8 mouse cellular contexts compared by ENCODE assay signal in genomic region chr13:49607714-49608113, GRCm38 (mm10). TPM values are rescaled to one million over a fixed set of nuclear protein-coding genes. Genes with fewer than 3 reads are reported as not detected.
A peak's percentile ranks its signal among the peaks of the same experiment; 100 is the strongest.
DNase-seq lines count a peak whose midpoint lies in the region; ATAC-seq and TF ChIP-seq lines count a peak whose summit lies in the region.

Ogn (plus strand) TSS chr13:49608046.

- no peak within 1 kb of the TSS for H3K27ac ChIP-seq in midbrain, embryonic 11.5 days (ENCODE audit: low read depth, low read length)
- H3K27ac ChIP-seq in midbrain, embryonic 10.5 days (replicated peaks), result no peak within 1 kb of the TSS
- H3K27ac ChIP-seq in intestine, postnatal 0 days (ENCODE audit: low read depth, low read length), result no peak within 1 kb of the TSS

- ATAC-seq in midbrain, embryonic 11.5 days (ENCODE audit: low FRiP score), result no peak
- ATAC-seq in intestine, postnatal 0 days, result no peak

- no peaks in the 10 kb centered on the region for H3K27me3 ChIP-seq in midbrain, embryonic 11.5 days (ENCODE audit: control insufficient read depth, insufficient read depth, low read length)
- H3K27me3 ChIP-seq in midbrain, embryonic 10.5 days (ENCODE audit: low read depth, poor library complexity, severe bottlenecking), result no peaks in the 10 kb centered on the region
- no peaks in the 10 kb centered on the region for H3K27me3 ChIP-seq in intestine, postnatal 0 days (replicated peaks; ENCODE audit: control insufficient read depth, insufficient read depth, low read length)

- WGBS in midbrain, embryonic 11.5 days, result 79% methylated on average over 4 of the region's 4 CpGs
- 83% methylated on average over 4 of the region's 4 CpGs for WGBS in midbrain, embryonic 10.5 days
- 58% methylated on average over 4 of the region's 4 CpGs for WGBS in intestine, postnatal 0 days

- no peaks in the 10 kb centered on the region for H3K36me3 ChIP-seq in midbrain, embryonic 11.5 days (ENCODE audit: control insufficient read depth, insufficient read depth, low read length)
- H3K36me3 ChIP-seq in midbrain, embryonic 10.5 days, result no peaks in the 10 kb centered on the region
- no peaks in the 10 kb centered on the region for H3K36me3 ChIP-seq in intestine, postnatal 0 days (ENCODE audit: control insufficient read depth, insufficient read depth)

- H3K9ac ChIP-seq in midbrain, embryonic 11.5 days (ENCODE audit: low read length), result no peak within 1 kb of the TSS
- H3K9ac ChIP-seq in intestine, postnatal 0 days (ENCODE audit: low read depth, low read length), result no peak within 1 kb of the TSS

- H3K4me3 ChIP-seq in midbrain, embryonic 11.5 days (ENCODE audit: low read depth, low read length), result no peak within 1 kb of the TSS
- H3K4me3 ChIP-seq in midbrain, embryonic 10.5 days, result no peak within 1 kb of the TSS
- peak within 1 kb of the TSS; percentile 17; the same call in 1 of the 2 replicates for H3K4me3 ChIP-seq in intestine, postnatal 0 days (ENCODE audit: low read depth, low read length)

- TF ChIP-seq CTCF in intestine, postnatal 0 days (IDR thresholded peaks at IDR 0.05; ENCODE audit: low read depth), result no peak

- H3K4me1 ChIP-seq in midbrain, embryonic 11.5 days (ENCODE audit: control insufficient read depth, insufficient read depth, low read length), result no peaks in the 10 kb centered on the region
- H3K4me1 ChIP-seq in midbrain, embryonic 10.5 days, result no peaks in the 10 kb centered on the region
- no peaks in the 10 kb centered on the region for H3K4me1 ChIP-seq in intestine, postnatal 0 days (replicated peaks; ENCODE audit: control insufficient read depth, insufficient read depth, low read length)

- H3K4me2 ChIP-seq in midbrain, embryonic 11.5 days, result no peak within 1 kb of the TSS
- peak within 1 kb of the TSS; percentile 7 for H3K4me2 ChIP-seq in intestine, postnatal 0 days (replicated peaks; ENCODE audit: low read depth)

- DNase-seq in midbrain, embryonic 11.5 days (ENCODE audit: low spot score, missing footprints), result no peak
- no peak for DNase-seq in midbrain, embryonic 10.5 days (ENCODE audit: low spot score)
- peak; percentile 8 to 21 for DNase-seq in gastrocnemius, adult 8-10 months (ENCODE audit: low spot score in 2 of 2)
- DNase-seq in mesoderm, embryonic 11.5 days (ENCODE audit: low read depth, low spot score), result peak; percentile 17
- no peak for DNase-seq in spleen, postnatal 10 days (ENCODE audit: low spot score in 2 of 2)
- DNase-seq in B cell, adult 2 months, result no peak
- no peak for DNase-seq in MN1 (ENCODE audit: low spot score)

- H3K9me3 ChIP-seq in midbrain, embryonic 11.5 days (ENCODE audit: control insufficient read depth, low read length), result no peaks in the 10 kb centered on the region
- H3K9me3 ChIP-seq in midbrain, embryonic 10.5 days (replicated peaks), result no peaks in the 10 kb centered on the region
- no peaks in the 10 kb centered on the region for H3K9me3 ChIP-seq in intestine, postnatal 0 days (ENCODE audit: control insufficient read depth)

RNA-seq across cellular contexts. Expression of gene Ogn, which starts in this region (rescaled TPM):
- 10.2 and 12.4 TPM in 2 replicates for polyA plus RNA-seq in midbrain, embryonic 11.5 days (2014; fragmentation: Nextera tagmentation; extraction: Ambion mirVana)
- polyA plus RNA-seq in midbrain, embryonic 10.5 days (2016; fragmentation: Nextera tagmentation; extraction: Ambion mirVana), result 1.8 and 4.8 TPM in 2 replicates
- total RNA-seq in gastrocnemius, adult 8-10 months (2022), result 10 to 100 TPM; 12.6 to 36.1 (median 29.0) TPM
- polyA plus RNA-seq in intestine, postnatal 0 days (2015; fragmentation: Nextera tagmentation; extraction: Ambion mirVana), result 68.3 and 70.6 TPM in 2 replicates

Comparison
In these comparisons a context has a peak if more than half of its experiments do, and no peak if none do; other contexts are left out.
1. DNase-seq: peak in gastrocnemius, adult 8-10 months (2 of 2) and mesoderm, embryonic 11.5 days (single experiment); none in midbrain, embryonic 11.5 days (single experiment), midbrain, embryonic 10.5 days (single experiment), spleen, postnatal 10 days (0 of 2), B cell, adult 2 months (0 of 2) and MN1 (single experiment).